Mouse (Mus musculus) lung, postnatal 0 days (tissue): ENCODE results near the gene Mau2.

Source experiments
- CTCF ChIP-seq: IDR thresholded peaks from 2 replicates; pipeline ENCODE4 v1.5.1; 2016; ENCODE audit warnings: antibody characterized with exemption, mild to moderate bottlenecking
- EP300 ChIP-seq: IDR thresholded peaks from 2 replicates; pipeline ENCODE4 v1.6.1; 2016; ENCODE audit warnings: antibody characterized with exemption, mild to moderate bottlenecking, control low read depth

DNA sequence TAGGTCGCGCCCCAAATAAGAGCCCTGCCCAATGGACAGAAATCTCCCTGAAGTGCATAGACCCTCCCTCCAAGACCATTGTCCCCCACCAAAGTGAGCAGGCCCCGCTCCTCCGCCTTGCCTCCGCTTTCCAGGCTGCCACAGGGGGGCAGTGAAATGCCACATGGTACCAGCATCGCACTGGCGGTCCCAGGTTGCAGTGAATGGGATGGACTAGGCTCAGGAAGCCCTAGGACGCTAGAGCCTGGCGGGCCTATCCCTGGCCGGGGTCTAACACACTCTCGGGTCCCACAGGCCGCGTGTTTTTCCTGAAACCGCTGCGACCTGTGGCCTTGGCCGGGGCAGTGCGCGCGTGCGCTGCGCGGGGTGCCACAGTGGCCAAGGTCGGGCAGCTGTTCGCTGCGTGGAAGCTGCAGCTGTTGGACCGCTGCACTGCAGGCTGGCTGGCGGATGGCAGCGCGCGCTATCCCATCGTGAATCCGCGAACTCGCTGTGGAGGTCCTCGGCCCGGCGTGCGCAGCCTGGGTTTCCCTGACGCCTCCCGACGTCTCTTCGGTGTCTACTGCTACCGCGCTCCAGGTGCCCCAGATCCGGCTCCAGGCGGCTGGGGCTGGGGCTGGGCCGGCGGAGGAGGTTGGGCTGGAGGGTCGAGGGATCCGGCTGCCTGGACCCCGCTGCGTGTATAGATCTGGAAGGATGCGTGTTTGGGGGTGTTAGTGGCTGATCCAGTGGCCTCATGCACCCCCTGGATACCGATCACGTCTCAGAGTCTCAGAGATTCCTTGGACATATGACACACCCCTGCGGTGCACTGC lies 45.5 kb upstream of the Mau2 start:
- TF ChIP-seq CTCF (peak; percentile 74), EP300 (no peak)
